Mouse (Mus musculus) ES-E14 (cell line): ENCODE results near the gene Slain2. TPM values are rescaled to one million over a fixed set of nuclear protein-coding genes. Genes with fewer than 3 reads are reported as not detected.

Experiments
- DNase-seq: peaks from one replicate; pipeline ENCODE4 v3.0.0-alpha.2; 2013; ENCODE audit warnings: low read depth, low spot score
- H3K27ac ChIP-seq: 2 replicates; pipeline ENCODE4 v1.5.1; 2012; ENCODE audit warnings: low read depth, mild to moderate bottlenecking, low read length, moderate library complexity, mixed read lengths; ENCODE audit not compliant: poor library complexity, insufficient read depth, severe bottlenecking
- H3K36me3 ChIP-seq: 2 replicates; pipeline ENCODE4 v1.6.1; 2012; ENCODE audit warnings: mild to moderate bottlenecking, low read length, moderate library complexity, mixed read lengths; ENCODE audit not compliant: control insufficient read depth, poor library complexity, insufficient read depth, severe bottlenecking
- H3K4me1 ChIP-seq, 2 experiments: fragments of 150-350 bp in 1 of 2; sonication (generic) in 1 of 2; 2 replicates each; pipeline ENCODE4 v1.6.1; 2012; ENCODE audit warnings: low read length in 2 of 2, mild to moderate bottlenecking in 1 of 2, mixed read lengths in 1 of 2; ENCODE audit not compliant: control insufficient read depth in 2 of 2, insufficient read depth in 2 of 2, poor library complexity in 1 of 2
- H3K4me3 ChIP-seq, 2 experiments: fragments of 150-350 bp in 1 of 2; sonication (generic) in 1 of 2; 2 replicates each; pipeline ENCODE4 v1.5.1; 2012; ENCODE audit warnings: low read length in 2 of 2, low read depth in 1 of 2, mild to moderate bottlenecking in 1 of 2, mixed read lengths in 1 of 2; ENCODE audit not compliant: insufficient read depth in 1 of 2, poor library complexity in 1 of 2, severe bottlenecking in 1 of 2
- H3K9ac ChIP-seq: 2 replicates; pipeline ENCODE4 v1.6.1; 2012; ENCODE audit warnings: low read depth, mild to moderate bottlenecking, low read length, mixed read lengths; ENCODE audit not compliant: poor library complexity, insufficient read depth, severe bottlenecking
- H3K9me3 ChIP-seq: fragments of 150-350 bp; sonication (generic); 2 replicates; pipeline ENCODE4 v1.6.1; 2012; ENCODE audit warnings: low read depth, mild to moderate bottlenecking, low read length; ENCODE audit not compliant: control insufficient read depth, insufficient read depth
- CHD2 ChIP-seq: IDR thresholded peaks from 2 replicates; pipeline ENCODE4 v1.6.1; 2014; ENCODE audit warnings: mild to moderate bottlenecking, low read depth, low read length, inconsistent platforms
- HCFC1 ChIP-seq: IDR thresholded peaks from 2 replicates; pipeline ENCODE4 v1.6.1; 2012; ENCODE audit warnings: low read length, inconsistent platforms, borderline replicate concordance; ENCODE audit not compliant: insufficient read depth
- MAFK ChIP-seq: IDR thresholded peaks from 2 replicates; pipeline ENCODE4 v1.6.1; 2014; ENCODE audit warnings: mild to moderate bottlenecking, low read depth, low read length, inconsistent platforms; ENCODE audit not compliant: insufficient read depth
- ZC3H11A ChIP-seq: IDR thresholded peaks from 2 replicates; pipeline ENCODE4 v1.6.1; 2012; ENCODE audit warnings: low read depth, mild to moderate bottlenecking, inconsistent platforms, low read length, borderline replicate concordance
- ZNF384 ChIP-seq: IDR thresholded peaks from 2 replicates; pipeline ENCODE4 v1.6.1; 2012; ENCODE audit warnings: low read depth, low read length, inconsistent platforms
- in situ Hi-C, 2 experiments: fragments of 600-800 bp; cut with MboI; formaldehyde crosslinking; loops; one replicate each; pipeline ENCODE4 v1.15.1; 2025; ENCODE audit warnings: low sequenced_read_pairs in 2 of 2, inconsistent platforms in 1 of 2; ENCODE audit not compliant: unreplicated experiment in 2 of 2
- total RNA-seq: library from RNA; depleted of rRNA; stranded (reverse); fragments of 300-350 nt; gene quantifications from 2 replicates; pipeline ENCODE4 v1.2.3, GENCODE M21; 2012; rRNA removed

Slain2 gene
- total RNA-seq, result 23.0 and 24.5 TPM in 2 replicates

- TF ChIP-seq ZC3H11A, result no peak
- TF ChIP-seq HCFC1, result peak; percentile 65; the same call in 1 of the 2 replicates
These were observed at the start of gene Slain2 for GRCm38 (mm10) chr5:72913648-72914557. Gene Slain2 (plus strand): TSS chr5:72914304.

GRCm38 (mm10) chr5:72864654-72865178 lies 49.4 kb upstream of the Slain2 start:
- no peak overlapping the region for H3K4me3 ChIP-seq
- H3K36me3 ChIP-seq, result no peaks in the 10 kb centered on the region
- TF ChIP-seq ZC3H11A, result no peak
- no peak for DNase-seq
- no peak overlapping the region for H3K9ac ChIP-seq
- H3K9me3 ChIP-seq, result no peaks in the 10 kb centered on the region
- in situ Hi-C loops, result no loop called here
- H3K4me1 ChIP-seq, result peaks cover 2 to 3% of the 10 kb centered on the region in 2 experiments; a peak in 2 of 4 replicates
- H3K27ac ChIP-seq, result no peak overlapping the region

More at GRCm38 (mm10) chr5:72913648-72914557, at the start of gene Slain2:
- in situ Hi-C loops, result no loop called here
- Histone ChIP-seq H3K36me3 (no peaks in the 10 kb centered on the region), H3K4me1 (peaks cover 3 to 5% of the 10 kb centered on the region in 2 experiments; a peak in 3 of 4 replicates), H3K4me3 (peak within 1 kb of the TSS; percentile 82 to 92), H3K9ac (peak within 1 kb of the TSS; percentile 85), H3K9me3 (no peaks in the 10 kb centered on the region), H3K27ac (peak within 1 kb of the TSS; percentile 45)
- DNase-seq, result peak; percentile 94

- Histone ChIP-seq H3K9me3 (no peaks in the 10 kb centered on the region), H3K4me3 (no peak overlapping the region), H3K4me1 (peaks cover 2 to 3% of the 10 kb centered on the region in 2 experiments; a peak in 2 of 4 replicates), H3K27ac (no peak overlapping the region), H3K36me3 (no peaks in the 10 kb centered on the region), H3K9ac (no peak overlapping the region)
- in situ Hi-C loops, result no loop called here
- DNase-seq, result no peak
- TF ChIP-seq ZC3H11A (no peak), CHD2 (no peak), HCFC1 (no peak), MAFK (no peak), ZNF384 (no peak)
These were observed 47.7 kb upstream of the Slain2 start for GRCm38 (mm10) chr5:72866260-72866905.

- H3K36me3 ChIP-seq, result no peaks in the 10 kb centered on the region
- no peak for TF ChIP-seq HCFC1
- TF ChIP-seq CHD2, result no peak
- TF ChIP-seq ZC3H11A, result no peak
- no peak for TF ChIP-seq MAFK
- no peak for TF ChIP-seq ZNF384
- H3K27ac ChIP-seq, result no peak overlapping the region
- no peaks in the 10 kb centered on the region for H3K9me3 ChIP-seq
- no peak for DNase-seq
- peaks cover 2 to 3% of the 10 kb centered on the region in 2 experiments; a peak in 2 of 4 replicates for H3K4me1 ChIP-seq
- H3K4me3 ChIP-seq, result no peak overlapping the region
- no peak overlapping the region for H3K9ac ChIP-seq
- in situ Hi-C loops, result no loop called here
These were observed 47.0 kb upstream of the Slain2 start for GRCm38 (mm10) chr5:72867036-72867672.
